Mouse (Mus musculus): ENCODE measurements around the gene Ppp1r35. TPM values are rescaled to one million over a fixed set of nuclear protein-coding genes. Genes with fewer than 3 reads are reported as not detected.
"Not testable (repeated sequence)": the region's sequence is repeated elsewhere in the genome, so short reads cannot be mapped to it uniquely, and the experiment has no call there.

Ppp1r35 gene
- total RNA-seq, 2 experiments from 2014 or later, result 13.9 to 14.0 TPM

GRCm38 (mm10) chr5:137749196-137749836 lies 29.3 kb upstream of the Ppp1r35 start:
- intact Hi-C loops (cut with DNase I), result loop anchor here (5.0 kb wide), 1 partner anchor 217 kb away; the partner anchor contains the start of genes Epo and Gnb2
- DNase-seq, result peak in 1 of 2 experiments; percentile 50

DNA sequence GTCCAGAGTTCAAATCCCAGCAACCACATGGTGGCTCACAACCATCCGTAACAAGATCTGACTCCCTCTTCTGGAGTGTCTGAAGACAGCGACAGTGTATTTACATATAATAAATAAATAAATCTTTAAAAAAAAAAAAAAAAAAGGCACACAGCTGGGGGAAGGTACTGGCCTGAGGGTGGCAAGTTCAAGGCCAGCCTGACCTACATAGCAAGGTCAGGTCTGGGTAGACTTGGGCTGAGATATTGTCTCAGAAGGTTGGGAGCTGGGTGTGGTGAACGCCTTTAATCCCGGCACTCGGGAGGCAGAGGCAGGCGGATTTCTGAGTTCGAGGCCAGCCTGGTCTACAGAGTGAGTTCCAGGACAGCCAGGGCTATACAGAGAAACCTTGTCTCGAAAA lies 28.4 kb upstream of the Ppp1r35 start:
- intact Hi-C loops (cut with DNase I), result not testable (repeated sequence)

DNA sequence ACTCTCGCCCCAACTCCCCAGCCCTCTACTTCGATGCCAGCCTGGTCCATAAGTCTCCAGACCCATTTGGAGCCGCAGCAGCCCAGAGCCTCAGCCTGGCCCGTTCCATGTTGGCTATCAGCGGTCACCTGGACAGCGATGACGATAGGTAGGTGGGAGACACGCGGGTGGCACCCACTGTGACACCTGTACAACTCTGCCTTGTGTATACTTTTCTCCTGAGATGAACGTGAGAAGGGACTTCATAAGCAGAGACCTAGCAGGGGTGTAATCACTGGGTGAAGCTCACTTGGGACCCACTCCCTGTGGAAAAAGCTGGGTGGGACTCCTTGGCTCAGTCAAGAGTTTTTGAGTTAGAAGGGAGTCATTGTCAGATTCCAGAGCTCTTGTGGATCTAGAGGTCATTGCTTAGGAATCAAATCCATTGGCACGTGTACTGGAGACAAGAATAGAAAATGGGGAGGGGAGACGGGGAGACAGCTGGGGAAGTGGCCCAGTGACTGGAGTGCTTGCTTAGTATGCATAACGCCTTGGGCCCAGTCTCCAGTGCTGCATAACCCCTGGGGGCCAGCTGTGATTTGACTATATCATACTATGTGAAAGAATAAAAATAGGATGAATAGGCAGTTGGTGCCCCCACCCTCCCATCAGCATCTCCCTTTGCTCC lies 27.3 kb upstream of the Ppp1r35 start:
- intact Hi-C loops (cut with DNase I), result no loop called here

More for the DNA sequence above, 28.4 kb upstream of the Ppp1r35 start:
- DNase-seq, result not testable (repeated sequence)

DNA sequence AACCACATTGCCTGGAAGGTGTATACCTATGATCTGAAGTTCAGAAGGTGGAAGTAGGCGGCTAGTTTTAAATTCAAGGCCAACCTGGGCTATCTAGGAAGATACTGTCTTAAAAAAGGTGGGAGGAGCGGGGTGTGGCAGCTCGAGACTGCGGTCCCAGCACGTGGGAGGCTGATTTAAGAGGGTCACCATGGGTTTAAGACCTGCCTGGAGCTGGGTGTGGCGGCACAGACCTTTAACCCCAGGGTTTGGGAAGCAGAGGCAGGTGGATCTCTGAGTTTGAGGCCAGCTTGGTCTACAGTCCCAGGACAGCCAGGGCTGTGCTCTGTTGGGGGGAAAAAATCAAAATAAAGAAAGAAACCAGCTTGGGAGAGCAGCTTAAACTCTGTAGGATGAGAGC lies 26.7 kb upstream of the Ppp1r35 start:
- intact Hi-C loops (cut with DNase I), result no loop called here
- no peak for DNase-seq

More for the DNA sequence above, 27.3 kb upstream of the Ppp1r35 start:
- DNase-seq, result peak in 1 of 2 experiments; percentile 48

GRCm38 (mm10) chr5:137753111-137753832 lies 25.4 kb upstream of the Ppp1r35 start:
- peak in 1 of 2 experiments; percentile 63 for DNase-seq
- intact Hi-C loops (cut with DNase I), result no loop called here

DNA sequence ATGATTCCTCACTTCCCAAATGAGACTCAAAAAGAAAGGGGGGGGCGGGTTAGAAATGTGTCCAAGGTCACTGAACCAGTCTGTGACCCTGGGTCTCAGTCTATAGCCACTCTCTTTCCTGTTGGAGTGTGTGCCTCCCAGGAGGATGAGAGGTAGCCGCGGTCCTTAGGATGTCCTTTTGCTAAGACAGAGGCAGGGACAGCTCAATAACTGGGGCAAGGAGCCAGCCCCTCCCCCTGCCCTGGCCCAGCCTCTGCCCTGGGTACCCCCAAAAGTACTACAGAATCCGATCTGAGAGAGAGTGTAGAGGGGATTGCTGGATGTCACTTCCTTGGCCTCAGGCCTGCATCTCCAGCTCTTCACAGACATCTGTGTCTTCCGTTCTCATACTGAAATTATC lies 23.2 kb upstream of the Ppp1r35 start:
- intact Hi-C loops (cut with DNase I), result loop anchor here (5.0 kb wide), 1 partner anchor 243 kb away; no protein-coding TSS in a partner anchor
- no peak for DNase-seq

GRCm38 (mm10) chr5:137756106-137756505 lies 22.5 kb upstream of the Ppp1r35 start:
- intact Hi-C loops (cut with DNase I), result loop anchor here (5.0 kb wide), 1 partner anchor 244 kb away; no protein-coding TSS in a partner anchor
- no peak for DNase-seq

DNA sequence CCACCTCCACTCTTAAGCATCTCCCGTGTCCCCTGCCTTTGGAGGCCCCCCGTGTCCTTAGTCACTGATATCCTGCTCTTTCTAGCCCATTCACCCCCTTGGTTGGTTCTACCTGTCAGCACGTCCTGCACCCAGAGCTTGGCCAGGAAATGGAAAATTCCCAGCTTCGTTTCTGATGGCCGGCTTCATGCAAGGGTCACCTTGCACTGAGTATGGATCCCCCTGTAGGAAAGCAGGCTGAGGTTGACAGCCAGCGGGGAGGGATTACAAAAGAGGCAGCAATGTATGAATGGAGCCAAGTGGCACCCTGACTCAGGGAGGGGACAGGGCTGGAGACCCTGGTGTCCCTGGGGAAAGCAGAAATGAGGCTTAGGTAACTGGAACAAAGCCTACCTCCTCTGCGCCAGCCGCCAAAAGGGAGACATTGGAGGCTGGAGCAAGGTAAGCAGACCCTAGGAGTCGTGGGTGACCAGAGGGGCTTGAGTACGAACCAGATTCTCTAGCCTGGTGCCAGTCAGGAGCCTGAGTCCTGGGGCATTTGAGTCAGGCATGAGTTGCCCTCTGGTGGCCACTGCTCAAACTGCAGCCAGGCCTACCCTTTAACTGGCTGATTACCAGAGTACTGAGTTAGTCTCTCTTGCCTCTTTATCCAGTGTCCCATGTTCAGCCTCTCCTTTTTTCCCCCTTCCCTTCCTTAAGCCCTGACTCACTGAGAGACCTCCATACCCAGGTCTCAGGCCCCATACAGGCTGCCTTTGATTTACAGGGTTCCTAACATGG lies 21.6 kb upstream of the Ppp1r35 start:
- peak; percentile 87 to 92 for DNase-seq
- intact Hi-C loops (cut with DNase I), result loop anchor here (1.0 to 5.0 kb wide), 2 partner anchors 100 to 245 kb away; no protein-coding TSS in a partner anchor

DNA sequence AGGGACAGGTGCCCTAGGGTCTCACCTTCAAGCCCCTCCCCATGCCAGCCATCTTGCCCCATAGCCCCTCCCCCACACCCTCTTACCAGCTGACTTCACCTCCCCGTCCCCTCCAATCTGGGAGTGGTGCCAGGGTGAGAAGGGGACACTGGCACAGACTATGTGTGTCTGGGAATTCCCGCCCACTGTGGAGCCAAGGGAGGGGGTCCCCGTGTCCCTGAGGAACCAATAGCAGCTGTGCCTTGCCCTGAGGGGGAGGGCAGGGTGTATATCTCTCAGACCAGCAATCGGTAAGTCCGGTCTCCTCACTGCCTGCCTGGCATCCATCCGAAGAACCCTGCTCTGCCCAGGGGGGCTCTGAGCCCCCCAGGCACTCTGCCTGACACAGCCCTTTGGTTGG lies 20.8 kb upstream of the Ppp1r35 start:
- intact Hi-C loops (cut with DNase I), result loop anchor here (1.0 to 5.0 kb wide), 2 partner anchors 101 to 246 kb away; no protein-coding TSS in a partner anchor
- peak; percentile 60 to 83 for DNase-seq

DNA sequence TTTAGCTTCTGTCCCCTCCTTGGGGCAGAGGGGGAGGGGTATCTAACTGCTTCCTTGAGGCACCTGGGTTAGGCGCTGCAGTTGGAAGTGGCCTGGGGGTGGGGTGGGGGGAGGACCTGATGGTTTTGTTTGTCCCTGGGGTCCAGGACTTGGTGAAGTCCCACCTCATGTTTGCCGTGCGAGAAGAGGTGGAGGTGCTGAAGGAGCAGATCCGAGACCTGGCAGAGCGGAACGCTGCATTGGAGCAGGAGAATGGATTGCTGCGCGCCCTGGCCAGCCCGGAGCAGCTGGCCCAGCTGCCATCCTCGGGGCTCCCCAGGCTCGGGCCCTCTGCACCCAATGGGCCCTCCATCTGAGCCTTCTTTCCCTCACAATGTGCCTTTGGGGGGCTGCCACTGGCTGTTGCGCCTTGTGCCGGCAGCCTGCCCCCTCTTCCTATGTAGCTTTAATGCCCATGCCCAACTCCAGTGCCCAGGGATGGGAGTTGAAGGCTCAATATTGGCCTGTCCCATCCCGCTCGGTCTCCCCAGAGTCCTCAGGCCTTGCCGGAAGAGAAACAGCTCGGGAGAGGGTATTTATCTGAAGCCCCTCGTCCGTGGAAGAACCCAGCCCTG lies 19.6 kb upstream of the Ppp1r35 start:
- intact Hi-C loops (cut with DNase I), result loop anchor here (5.0 kb wide), 1 partner anchor 247 kb away; no protein-coding TSS in a partner anchor
- DNase-seq, result no peak

GRCm38 (mm10) chr5:137759971-137760412 lies 18.7 kb upstream of the Ppp1r35 start:
- peak; percentile 86 to 91 for DNase-seq
- intact Hi-C loops (cut with DNase I), result loop anchor here (5.0 to 10.0 kb wide), 2 partner anchors 248 to 425 kb away; partner anchors contain the start of gene Slc12a9

DNA sequence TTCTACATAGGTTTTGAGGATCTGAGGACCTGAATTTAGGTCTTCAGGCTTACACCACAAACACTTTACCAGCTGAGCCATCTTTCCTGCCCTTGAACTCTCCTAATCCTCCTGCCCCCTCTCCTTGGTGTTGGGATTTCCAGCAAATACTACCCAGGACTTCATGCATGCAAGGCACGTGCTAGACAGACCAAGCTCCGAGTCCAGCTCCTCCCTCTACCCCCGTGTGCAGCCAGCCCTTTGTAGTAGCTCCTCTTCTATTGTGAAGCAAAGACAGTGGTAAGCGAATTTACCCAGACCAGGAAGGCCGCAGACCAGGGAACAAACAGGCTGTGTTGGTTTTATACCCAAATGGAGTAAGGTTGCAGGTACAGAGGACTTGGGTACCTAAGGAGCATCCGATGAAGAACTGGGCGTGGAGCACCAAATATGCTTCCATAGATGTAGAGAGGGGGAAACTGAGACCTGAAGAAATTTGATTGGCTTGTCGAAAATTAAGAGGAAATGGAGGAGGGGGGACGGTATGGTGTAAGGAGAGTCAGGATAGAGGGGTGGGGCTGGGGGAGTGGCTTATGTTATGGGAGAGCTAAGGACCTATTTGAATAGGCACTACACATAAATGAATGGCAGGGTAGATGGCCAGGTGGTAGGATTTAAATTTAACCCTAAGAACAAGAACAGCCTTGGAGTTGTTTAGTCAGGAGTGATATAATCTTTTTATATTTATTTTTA lies 13.9 kb upstream of the Ppp1r35 start:
- intact Hi-C loops (cut with DNase I), result loop anchor here (10.0 kb wide), 1 partner anchor 430 kb away; the partner anchor contains the start of gene Slc12a9

DNA sequence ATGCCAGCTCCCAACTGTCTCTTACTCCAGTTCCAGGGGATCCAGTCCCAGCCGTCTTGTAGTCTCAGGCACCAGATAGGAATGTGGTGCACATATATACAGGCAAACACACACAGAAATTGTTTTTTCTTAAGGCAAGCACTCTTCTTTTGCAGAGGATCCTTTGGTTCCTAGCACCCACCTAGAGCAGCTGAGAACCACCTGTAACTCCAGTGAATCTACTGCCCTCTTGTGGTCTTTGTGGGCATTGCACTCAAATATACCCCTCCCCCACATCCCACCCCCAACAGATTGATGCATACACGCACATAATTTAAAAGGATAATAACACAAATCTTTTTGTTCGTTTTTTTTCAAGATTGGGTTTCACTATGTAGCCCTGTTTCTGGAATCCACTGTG lies 12.4 kb upstream of the Ppp1r35 start:
- intact Hi-C loops (cut with DNase I), result loop anchor here (10.0 kb wide), 1 partner anchor 431 kb away; the partner anchor contains the start of gene Slc12a9
- no peak for DNase-seq

More for the DNA sequence above, 13.9 kb upstream of the Ppp1r35 start:
- no peak for DNase-seq

GRCm38 (mm10) chr5:137768475-137768874 lies 10.2 kb upstream of the Ppp1r35 start:
- intact Hi-C loops (cut with DNase I), result loop anchor here (10.0 kb wide), 1 partner anchor 434 kb away; the partner anchor contains the start of gene Slc12a9
- no peak for DNase-seq

DNA sequence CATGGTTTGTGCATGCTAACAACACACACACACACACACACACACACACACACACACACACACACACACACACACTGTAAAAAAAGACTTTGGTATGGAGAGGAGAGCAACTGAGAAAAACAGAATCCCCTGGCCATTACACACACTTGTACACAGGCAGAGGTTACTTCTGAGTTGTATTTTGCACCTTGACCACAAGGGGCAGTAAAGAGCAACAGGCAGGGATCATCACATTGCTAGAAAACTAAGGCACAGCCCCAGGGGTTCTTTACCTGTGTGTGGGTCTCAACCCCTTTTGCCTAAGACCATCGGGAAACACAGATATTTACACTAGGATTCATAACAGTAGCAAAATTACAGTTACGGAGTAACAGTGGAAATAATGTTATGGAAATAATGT lies 7.9 kb upstream of the Ppp1r35 start:
- intact Hi-C loops (cut with DNase I), result no loop called here
- peak in 1 of 2 experiments; percentile 60 for DNase-seq

- intact Hi-C loops (cut with DNase I), result no loop called here
- no peak for DNase-seq
Measured at GRCm38 (mm10) chr5:137772755-137773154, 5.9 kb upstream of the Ppp1r35 start.

DNA sequence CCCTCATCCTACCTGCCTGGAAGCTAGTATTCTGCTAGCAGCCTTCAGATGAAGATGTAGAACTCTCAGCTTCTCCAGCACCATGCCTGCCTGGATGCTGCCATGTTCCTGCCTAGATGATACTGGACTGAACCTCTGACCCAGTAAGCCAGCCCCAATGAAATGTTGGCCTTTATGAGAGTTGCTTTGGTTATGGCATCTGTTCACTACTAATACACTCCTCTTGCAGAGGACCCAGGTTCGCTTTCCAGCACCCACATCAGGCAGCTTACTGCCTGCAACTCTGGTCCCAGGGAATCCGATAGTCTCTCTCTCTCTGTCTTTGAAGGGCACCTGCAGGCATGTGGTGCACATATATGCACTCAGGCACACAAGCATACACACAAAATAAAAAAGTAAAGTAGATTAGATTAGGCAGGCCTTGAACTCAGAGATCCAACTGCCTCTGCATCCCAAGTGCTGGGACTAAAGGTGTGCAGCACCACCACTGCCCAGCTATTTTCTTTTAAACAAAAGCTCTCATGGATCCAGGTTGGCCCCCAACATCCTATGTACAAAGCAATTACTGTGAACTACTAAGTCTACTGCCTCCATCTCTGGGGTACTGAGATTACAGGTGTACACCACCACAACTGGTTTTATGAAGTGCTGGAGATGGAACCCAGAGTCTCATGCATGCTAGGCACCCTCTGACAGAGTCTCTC lies 2.9 kb upstream of the Ppp1r35 start:
- DNase-seq, result no peak
- intact Hi-C loops (cut with DNase I), result no loop called here

DNA sequence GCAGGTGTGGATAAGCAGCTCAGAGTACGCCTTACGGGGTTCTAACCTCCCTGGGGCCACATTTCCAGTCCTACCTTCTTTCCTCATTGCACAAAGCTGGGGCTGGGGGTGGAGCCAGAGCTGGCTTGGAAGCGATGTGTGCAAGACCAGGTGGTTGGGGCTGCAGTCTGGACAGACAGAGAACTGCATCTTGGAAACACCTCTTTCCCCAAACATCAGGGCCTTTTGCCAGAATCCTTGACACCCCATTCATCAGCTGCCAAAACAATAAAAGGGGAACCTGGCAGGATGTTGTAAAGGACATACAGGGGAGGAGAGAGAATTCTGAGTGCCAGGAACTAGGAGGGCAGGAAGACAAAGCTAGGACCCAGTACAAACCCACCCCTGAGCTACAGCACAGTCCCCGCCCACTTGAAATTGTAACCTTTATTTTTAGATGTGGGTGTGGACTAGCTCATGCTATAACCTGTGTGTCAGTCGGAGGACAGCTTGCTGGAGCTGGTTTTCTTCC lies 2.2 kb upstream of the Ppp1r35 start:
- DNase-seq, result no peak
- intact Hi-C loops (cut with DNase I), result no loop called here

Data from heart, postnatal 14 days (tissue).